Mouse (Mus musculus): Measurements from ENCODE around the gene Olfr828.

The Olfr828 gene

GRCm38 (mm10) chr9:18819426-18819825 lies at the start of gene Olfr828:
Olfr828 (minus strand) TSS chr9:18819526.
- no peak for DNase-seq (ENCODE audit: low read depth, low spot score)

DNA sequence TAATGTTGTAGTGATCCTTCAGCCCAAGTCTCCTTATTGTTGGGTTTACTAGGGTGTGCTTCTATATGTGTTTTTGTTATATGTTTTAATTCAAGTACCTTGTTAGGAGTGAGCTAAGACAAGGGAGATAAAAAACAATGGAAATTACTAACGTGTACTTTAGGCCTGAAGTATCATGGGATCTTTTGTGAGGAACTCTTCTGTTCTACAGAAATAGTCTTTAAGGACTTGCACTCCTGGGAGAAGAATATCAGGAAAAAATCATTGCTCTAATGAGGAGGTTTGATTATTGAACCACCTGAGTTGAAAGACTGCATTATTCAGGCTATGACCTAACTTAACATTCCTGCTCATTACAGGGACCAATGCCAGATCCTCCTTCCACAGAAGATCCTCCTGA lies 35.3 kb upstream of the Olfr828 start, which contains the start of gene Olfr829:
TSS of gene Olfr829 (plus strand) at position 301 of the 400 bp plus-strand sequence.
- no peak for DNase-seq (ENCODE audit: low read depth, low spot score)

GRCm38 (mm10) chr9:18785316-18785715 lies 34.0 kb downstream of the Olfr828 start:
- no peak for DNase-seq (ENCODE audit: low read depth, low spot score)

DNA sequence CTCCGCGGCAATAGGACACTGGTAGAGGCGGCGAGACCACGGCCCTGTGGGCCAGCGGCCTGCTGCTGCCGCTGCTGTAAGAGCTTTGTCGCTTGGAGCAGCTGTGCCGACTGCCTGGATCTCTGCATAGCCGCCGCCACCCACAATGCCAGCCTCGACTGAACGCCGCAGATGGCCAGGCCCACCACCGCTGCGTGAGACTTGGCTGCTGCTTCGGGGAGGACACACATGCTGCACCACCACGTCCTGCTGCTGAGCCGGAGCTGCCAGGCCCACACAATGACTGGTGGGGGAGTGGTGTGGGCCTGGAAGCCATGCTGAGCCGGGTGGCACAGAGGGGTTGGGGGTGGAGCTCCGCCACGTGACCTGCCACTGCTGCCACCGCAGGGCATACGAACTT lies 39.9 kb downstream of the Olfr828 start:
- DNase-seq (ENCODE audit: low read depth, low spot score), result no peak

GRCm38 (mm10) chr9:18778981-18779380 lies 40.3 kb downstream of the Olfr828 start:
- DNase-seq (ENCODE audit: low read depth, low spot score), result no peak
